Mouse (Mus musculus) thymus, postnatal 10 days (tissue): ENCODE results near the gene Col18a1.

ENCODE experiments used
- DNase-seq, 2 experiments: peaks; one replicate each; pipeline ENCODE4 v3.0.0; 2021; ENCODE audit warnings: low spot score in 2 of 2

Col18a1 gene

GRCm38 (mm10) chr10:77016499-77016898 is 149.8 kb downstream of the Col18a1 start:
- DNase-seq = no peak

GRCm38 (mm10) chr10:77016080-77016479 is 150.3 kb downstream of the Col18a1 start:
- DNase-seq = no peak

- no peak for DNase-seq
These were observed 154.7 kb downstream of the Col18a1 start for GRCm38 (mm10) chr10:77011681-77012080.

- no peak for DNase-seq
These were observed 157.7 kb downstream of the Col18a1 start for GRCm38 (mm10) chr10:77008698-77009097.

GRCm38 (mm10) chr10:77008109-77008561 is 158.2 kb downstream of the Col18a1 start:
- DNase-seq = no peak

GRCm38 (mm10) chr10:77007433-77008108 is 158.8 kb downstream of the Col18a1 start:
- DNase-seq = no peak

GRCm38 (mm10) chr10:77004936-77005335 is 161.4 kb downstream of the Col18a1 start:
- no peak for DNase-seq
